Mouse (Mus musculus): ENCODE data around the gene Vmn2r18.

DNA sequence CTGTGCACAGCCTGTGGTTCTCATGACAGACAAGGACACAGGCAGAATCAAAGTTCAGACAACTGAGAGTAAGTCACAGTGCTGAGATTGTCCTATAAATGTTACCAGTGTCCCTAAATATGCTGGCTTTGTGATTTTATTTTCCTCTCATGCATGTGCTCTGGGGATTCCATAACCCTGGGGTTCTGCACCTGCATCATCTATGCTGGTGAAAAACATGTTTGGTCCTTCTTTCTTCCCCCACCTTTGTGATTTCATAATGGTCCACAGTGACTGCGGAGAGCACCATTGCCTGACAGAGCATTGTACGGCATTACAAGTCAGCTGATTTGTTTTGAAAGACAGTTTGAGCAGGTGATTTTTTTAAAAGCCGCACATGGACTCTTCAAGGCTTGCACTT, at the start of gene Vmn2r18:
- TF ChIP-seq CTCF (conservative IDR thresholded peaks at IDR 0.05; ENCODE audit: insufficient read depth, insufficient read length, low read depth, low read length) (no peak), POLR2A (IDR thresholded peaks at IDR 0.05; ENCODE audit: low read depth, low read length) (no peak)
